Mouse (Mus musculus): ENCODE results near the gene Tigit. TPM values are rescaled to one million over a fixed set of nuclear protein-coding genes. Genes with fewer than 3 reads are reported as not detected.

The Tigit gene
- polyA plus RNA-seq (2016; fragmentation: Nextera tagmentation; extraction: Ambion mirVana): not detected in 2 replicates

DNA sequence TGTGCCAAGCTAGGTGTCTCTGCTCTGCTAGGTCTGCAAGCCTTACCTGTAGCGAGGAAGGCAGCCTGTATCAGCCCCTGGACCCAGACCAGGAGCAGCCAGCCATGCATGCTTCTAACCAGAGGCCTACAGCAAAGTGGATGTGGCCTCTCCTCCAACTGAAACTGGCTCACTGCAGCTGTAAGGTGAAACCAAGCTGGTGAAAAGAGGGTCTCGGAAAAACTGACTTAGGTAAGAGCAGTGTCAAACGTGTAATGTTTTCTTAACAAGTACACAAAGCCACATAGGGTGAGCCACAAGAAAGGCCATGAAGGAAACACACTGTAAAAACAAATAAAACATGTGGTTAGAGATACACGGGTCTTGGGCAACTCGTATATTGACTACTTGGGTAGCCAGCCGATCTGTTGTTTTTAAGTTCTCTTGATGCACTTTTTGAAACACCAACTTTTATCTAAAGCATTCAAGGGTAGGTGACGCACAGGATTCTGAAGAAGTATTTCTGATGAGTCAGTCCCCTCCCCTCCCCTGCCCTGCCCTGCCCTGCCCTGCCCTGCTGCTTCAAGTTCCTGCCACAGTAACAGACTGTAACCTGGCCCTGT lies at the start of gene Tigit:
TSS of gene Tigit (minus strand) at position 169 of the 602 bp plus-strand sequence.
- H3K4me1 ChIP-seq: no peaks in the 10 kb centered on the region
- no peaks in the 10 kb centered on the region for H3K36me3 ChIP-seq
- no peak for ATAC-seq (ENCODE audit: low FRiP score)
- H3K9me3 ChIP-seq (replicated peaks): no peaks in the 10 kb centered on the region; the same call in 1 of the 2 replicates
- H3K27ac ChIP-seq: no peak within 1 kb of the TSS
- H3K4me3 ChIP-seq: no peak within 1 kb of the TSS
- no peak within 1 kb of the TSS for H3K4me2 ChIP-seq (replicated peaks)
- no peaks in the 10 kb centered on the region for H3K27me3 ChIP-seq
- no peak within 1 kb of the TSS for H3K9ac ChIP-seq
- 73% methylated on average over 7 of the region's 7 CpGs for WGBS

DNA sequence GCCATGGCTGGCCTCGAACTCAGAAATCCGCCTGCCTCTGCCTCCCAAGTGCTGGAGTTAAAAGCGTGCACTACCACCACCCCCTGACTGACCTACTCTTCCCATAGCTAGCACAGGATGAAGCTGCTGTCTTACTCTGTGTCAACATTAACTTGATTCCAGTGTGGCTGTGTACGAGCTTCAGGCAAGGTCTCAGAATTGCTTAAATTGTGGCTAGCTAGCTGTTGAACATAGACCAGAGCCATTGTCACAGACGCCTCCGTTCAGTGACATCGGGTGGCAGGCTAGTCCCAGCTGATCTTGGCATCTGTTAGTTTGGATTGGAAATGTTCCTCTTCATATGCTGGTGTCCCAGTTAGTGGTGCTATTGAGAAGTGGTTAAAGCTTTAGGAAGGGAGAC lies 47.4 kb upstream of the Tigit start:
- Histone ChIP-seq H3K4me2 (replicated peaks) (no peak overlapping the region), H3K36me3 (no peaks in the 10 kb centered on the region), H3K9ac (no peak overlapping the region), H3K9me3 (replicated peaks) (no peaks in the 10 kb centered on the region), H3K27ac (no peak overlapping the region), H3K27me3 (no peaks in the 10 kb centered on the region), H3K4me1 (peaks cover 19% of the 10 kb centered on the region), H3K4me3 (no peak overlapping the region)
- WGBS: 95% methylated on average over 7 of the region's 7 CpGs
- ATAC-seq (ENCODE audit: low FRiP score): no peak

GRCm38 (mm10) chr16:43710651-43711050 lies 46.7 kb upstream of the Tigit start:
- H3K9ac ChIP-seq: no peak overlapping the region
- no peak overlapping the region for H3K4me3 ChIP-seq
- no peaks in the 10 kb centered on the region for H3K9me3 ChIP-seq (replicated peaks)
- ATAC-seq (ENCODE audit: low FRiP score): no peak
- H3K27ac ChIP-seq: no peak overlapping the region
- peaks cover 19% of the 10 kb centered on the region for H3K4me1 ChIP-seq
- no peaks in the 10 kb centered on the region for H3K36me3 ChIP-seq
- WGBS: 88% methylated on average over 11 of the region's 11 CpGs
- no peak overlapping the region for H3K4me2 ChIP-seq (replicated peaks)
- no peaks in the 10 kb centered on the region for H3K27me3 ChIP-seq

DNA sequence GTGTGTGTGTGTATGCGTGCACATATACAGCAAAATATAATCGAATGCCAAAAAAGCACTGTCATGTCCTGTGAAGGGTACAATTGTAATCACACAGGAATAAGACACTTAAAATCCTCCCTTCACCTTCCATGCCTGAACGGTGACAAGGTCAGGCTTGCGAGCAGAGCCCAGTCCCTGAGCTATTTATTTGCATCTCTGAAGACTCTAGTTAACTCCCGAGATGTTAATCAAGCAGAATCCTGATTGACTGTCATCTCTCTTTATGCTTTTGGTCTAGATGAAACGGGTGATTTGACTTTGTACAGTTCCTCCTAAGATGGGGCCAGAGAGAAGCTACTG lies 46.2 kb upstream of the Tigit start:
- 52% methylated on average over 6 of the region's 6 CpGs for WGBS
- Histone ChIP-seq H3K4me3 (no peak overlapping the region), H3K27ac (0 out of 2 replicates have a peak overlapping the region, but pooled peaks have one; percentile 30), H3K36me3 (no peaks in the 10 kb centered on the region), H3K4me1 (peaks cover 19% of the 10 kb centered on the region), H3K9ac (no peak overlapping the region), H3K9me3 (replicated peaks) (no peaks in the 10 kb centered on the region), H3K27me3 (no peaks in the 10 kb centered on the region), H3K4me2 (replicated peaks) (no peak overlapping the region)
- no peak for ATAC-seq (ENCODE audit: low FRiP score)

- WGBS: 33% methylated on average over 9 of the region's 9 CpGs
- Histone ChIP-seq H3K4me2 (replicated peaks) (peak overlapping the region; percentile 43), H3K4me3 (no peak overlapping the region), H3K9me3 (replicated peaks) (no peaks in the 10 kb centered on the region), H3K9ac (no peak overlapping the region), H3K36me3 (no peaks in the 10 kb centered on the region), H3K4me1 (peaks cover 19% of the 10 kb centered on the region), H3K27me3 (no peaks in the 10 kb centered on the region), H3K27ac (peak overlapping the region; percentile 64)
- peak; percentile 75 for ATAC-seq (ENCODE audit: low FRiP score)
Observed at GRCm38 (mm10) chr16:43709432-43710133, 45.6 kb upstream of the Tigit start.

DNA sequence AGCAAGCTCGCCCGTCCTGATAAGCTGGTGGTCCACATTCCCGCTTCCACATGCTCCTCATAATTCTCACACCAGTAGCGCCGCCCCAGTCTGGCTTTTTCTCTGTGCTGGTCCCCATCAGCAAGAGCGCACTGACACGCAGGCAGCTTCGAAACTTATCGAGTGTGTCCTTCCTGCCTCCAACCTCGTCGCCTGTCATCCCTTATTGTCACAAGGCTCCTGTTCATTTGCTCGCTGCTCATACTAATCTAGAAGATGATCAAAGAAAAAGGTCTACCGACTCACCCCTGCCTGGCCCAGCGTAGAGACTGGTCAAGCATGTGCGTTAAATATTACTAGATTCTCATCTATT lies 45.1 kb upstream of the Tigit start:
- ATAC-seq (ENCODE audit: low FRiP score): peak; percentile 70
- Histone ChIP-seq H3K4me1 (peaks cover 19% of the 10 kb centered on the region), H3K4me3 (no peak overlapping the region; the same call in 1 of the 2 replicates), H3K36me3 (no peaks in the 10 kb centered on the region), H3K9ac (no peak overlapping the region; the same call in 1 of the 2 replicates), H3K27ac (peak overlapping the region; percentile 64), H3K27me3 (no peaks in the 10 kb centered on the region), H3K4me2 (replicated peaks) (peak overlapping the region; percentile 43), H3K9me3 (replicated peaks) (no peaks in the 10 kb centered on the region)
- 58% methylated on average over 15 of the region's 15 CpGs for WGBS

DNA sequence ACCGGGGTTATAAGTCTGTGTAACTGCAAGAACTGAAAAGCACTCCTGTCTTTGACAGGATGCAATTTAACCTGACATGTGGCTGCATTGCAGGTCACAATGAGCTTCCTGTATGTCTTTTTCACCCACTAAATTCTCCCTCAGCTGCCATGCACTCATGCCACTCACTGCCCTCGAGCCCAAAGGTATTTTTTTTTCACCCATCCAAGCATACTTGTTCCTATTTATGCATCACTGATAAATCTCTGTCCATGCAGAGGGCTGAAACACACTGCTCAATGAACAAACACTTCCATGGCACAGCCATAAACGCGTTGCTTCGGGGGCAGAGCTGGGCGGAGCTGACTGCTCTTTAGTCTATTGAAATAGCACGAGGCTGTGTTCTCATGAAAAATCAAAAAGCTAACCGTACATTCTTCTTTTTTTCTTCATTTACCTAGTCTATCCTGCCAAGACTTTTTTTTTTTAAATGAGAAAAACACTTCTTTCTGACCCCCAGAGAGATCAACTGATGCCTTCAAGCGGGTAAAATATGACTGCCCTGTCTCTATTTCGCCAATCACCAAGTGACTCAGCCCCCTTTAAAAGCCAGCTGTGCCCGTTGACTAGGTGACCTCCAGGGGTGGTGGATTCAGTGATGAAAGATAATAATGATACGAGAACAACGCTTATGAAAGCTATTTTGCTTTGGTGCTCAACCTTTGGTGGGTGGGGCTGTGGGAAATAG lies 44.6 kb upstream of the Tigit start:
- peak overlapping the region; percentile 43 for H3K4me2 ChIP-seq (replicated peaks)
- WGBS: 59% methylated on average over 13 of the region's 13 CpGs

GRCm38 (mm10) chr16:43701765-43702504 lies 38.0 kb upstream of the Tigit start:
- H3K4me2 ChIP-seq (replicated peaks): no peak overlapping the region
- H3K9me3 ChIP-seq (replicated peaks): no peaks in the 10 kb centered on the region
- no peak overlapping the region for H3K4me3 ChIP-seq
- H3K4me1 ChIP-seq: peaks cover 4% of the 10 kb centered on the region; the same call in 1 of the 2 replicates
- peak; percentile 50 for ATAC-seq (ENCODE audit: low FRiP score)
- 64% methylated on average over 14 of the region's 14 CpGs for WGBS
- H3K27me3 ChIP-seq: no peaks in the 10 kb centered on the region
- no peak overlapping the region for H3K9ac ChIP-seq
- H3K27ac ChIP-seq: 0 out of 2 replicates have a peak overlapping the region, but pooled peaks have one; percentile 13
- H3K36me3 ChIP-seq: no peaks in the 10 kb centered on the region

More for the DNA sequence above, 44.6 kb upstream of the Tigit start:
- Histone ChIP-seq H3K27me3 (no peaks in the 10 kb centered on the region), H3K9me3 (replicated peaks) (no peaks in the 10 kb centered on the region), H3K36me3 (no peaks in the 10 kb centered on the region), H3K27ac (peak overlapping the region; percentile 64), H3K4me1 (peaks cover 19% of the 10 kb centered on the region), H3K4me3 (no peak overlapping the region), H3K9ac (no peak overlapping the region)
- ATAC-seq (ENCODE audit: low FRiP score): peak; percentile 57

GRCm38 (mm10) chr16:43700575-43700974 lies 36.6 kb upstream of the Tigit start:
- H3K27me3 ChIP-seq: no peaks in the 10 kb centered on the region
- no peak overlapping the region for H3K27ac ChIP-seq
- no peaks in the 10 kb centered on the region for H3K9me3 ChIP-seq (replicated peaks)
- WGBS: 89% methylated on average over 8 of the region's 8 CpGs
- no peaks in the 10 kb centered on the region for H3K36me3 ChIP-seq
- H3K4me1 ChIP-seq: peaks cover 4% of the 10 kb centered on the region; the same call in 1 of the 2 replicates
- no peak for ATAC-seq (ENCODE audit: low FRiP score)
- H3K9ac ChIP-seq: no peak overlapping the region
- no peak overlapping the region for H3K4me2 ChIP-seq (replicated peaks)
- H3K4me3 ChIP-seq: no peak overlapping the region

DNA sequence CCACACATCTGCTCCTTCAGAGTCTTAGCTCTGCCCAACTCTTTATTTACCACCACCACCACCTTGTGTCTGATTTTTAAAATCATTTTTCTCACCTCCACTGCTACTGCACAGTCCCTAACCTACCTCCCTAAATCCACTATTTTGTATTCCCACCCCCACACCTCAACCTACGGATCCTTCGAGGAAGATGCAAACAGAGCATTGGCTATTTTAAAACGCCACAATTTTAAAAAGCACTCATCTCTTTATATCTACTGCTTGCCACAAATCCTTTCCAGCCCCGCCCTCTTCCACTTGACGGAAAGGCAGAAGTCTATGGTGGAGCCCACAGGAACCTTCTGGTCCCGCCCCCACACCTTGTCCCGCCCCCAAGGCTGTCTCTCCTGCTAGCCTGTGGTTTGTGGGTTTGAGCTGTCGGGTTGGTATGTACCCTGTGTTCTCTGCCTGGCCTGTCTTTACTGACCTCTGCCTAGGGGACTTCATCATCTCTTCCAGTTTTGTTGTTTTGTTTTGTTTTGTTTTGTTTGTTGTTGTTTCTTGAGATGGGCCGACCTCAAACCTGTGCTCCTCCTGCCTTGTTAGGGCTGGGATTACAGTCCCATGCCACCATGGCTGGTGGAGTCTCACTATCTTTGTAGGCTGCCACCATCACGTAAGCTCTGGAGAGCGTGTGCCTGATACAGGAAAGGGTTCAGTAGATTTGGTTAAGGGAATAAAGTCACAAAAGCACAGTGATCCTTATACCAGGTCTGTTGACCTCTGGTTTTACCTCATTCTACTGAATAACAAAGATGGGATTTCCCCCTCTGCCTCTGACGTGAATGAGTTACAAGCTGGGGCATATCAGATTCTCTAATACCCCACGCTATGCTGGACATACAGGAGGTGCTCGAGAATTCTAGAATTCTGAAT lies 35.0 kb upstream of the Tigit start:
- Histone ChIP-seq H3K27ac (no peak overlapping the region), H3K9ac (no peak overlapping the region), H3K4me1 (peaks cover 4% of the 10 kb centered on the region; the same call in 1 of the 2 replicates), H3K4me2 (replicated peaks) (no peak overlapping the region), H3K36me3 (no peaks in the 10 kb centered on the region), H3K27me3 (no peaks in the 10 kb centered on the region), H3K4me3 (no peak overlapping the region), H3K9me3 (replicated peaks) (no peaks in the 10 kb centered on the region)
- WGBS: 82% methylated on average over 14 of the region's 14 CpGs
- ATAC-seq (ENCODE audit: low FRiP score): no peak

GRCm38 (mm10) chr16:43697772-43698171 lies 33.8 kb upstream of the Tigit start:
- H3K36me3 ChIP-seq: no peaks in the 10 kb centered on the region
- no peak for ATAC-seq (ENCODE audit: low FRiP score)
- no peak overlapping the region for H3K9ac ChIP-seq
- H3K9me3 ChIP-seq (replicated peaks): no peaks in the 10 kb centered on the region
- peaks cover 4% of the 10 kb centered on the region; the same call in 1 of the 2 replicates for H3K4me1 ChIP-seq
- 93% methylated on average over 7 of the region's 7 CpGs for WGBS
- no peak overlapping the region for H3K4me3 ChIP-seq
- no peak overlapping the region for H3K27ac ChIP-seq
- no peaks in the 10 kb centered on the region for H3K27me3 ChIP-seq
- no peak overlapping the region for H3K4me2 ChIP-seq (replicated peaks)
